Mouse (Mus musculus) left cerebral cortex, adult 9 months (tissue): Measurements from ENCODE around the gene Tfam.
A peak's percentile ranks its signal among the peaks of the same experiment; 100 is the strongest.

Experiments used
- DNase-seq, 2 experiments: peaks; one replicate each; pipeline ENCODE4 v3.0.0; 2022; ENCODE audit warnings: low spot score in 2 of 2

Gene Tfam

DNA sequence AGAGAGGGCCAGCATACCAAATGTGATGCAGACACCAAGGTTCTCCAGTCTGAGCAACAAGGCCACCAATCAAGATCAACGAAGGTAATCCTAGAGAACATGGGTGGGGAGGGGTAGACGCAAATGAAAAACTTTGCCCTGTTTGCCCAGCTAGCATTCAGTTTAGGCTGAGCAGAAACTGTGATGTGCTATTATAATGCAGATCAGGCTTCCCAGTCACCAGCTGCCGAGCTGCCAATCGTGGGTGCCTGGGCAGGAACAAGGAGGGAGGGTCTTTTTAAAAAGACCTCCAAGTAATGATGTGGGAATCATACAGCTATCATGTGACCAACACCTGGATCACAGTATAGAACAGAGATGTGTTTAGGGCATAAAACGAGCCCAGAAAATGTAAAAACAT lies 15.0 kb downstream of the Tfam start:
- DNase-seq = no peak

DNA sequence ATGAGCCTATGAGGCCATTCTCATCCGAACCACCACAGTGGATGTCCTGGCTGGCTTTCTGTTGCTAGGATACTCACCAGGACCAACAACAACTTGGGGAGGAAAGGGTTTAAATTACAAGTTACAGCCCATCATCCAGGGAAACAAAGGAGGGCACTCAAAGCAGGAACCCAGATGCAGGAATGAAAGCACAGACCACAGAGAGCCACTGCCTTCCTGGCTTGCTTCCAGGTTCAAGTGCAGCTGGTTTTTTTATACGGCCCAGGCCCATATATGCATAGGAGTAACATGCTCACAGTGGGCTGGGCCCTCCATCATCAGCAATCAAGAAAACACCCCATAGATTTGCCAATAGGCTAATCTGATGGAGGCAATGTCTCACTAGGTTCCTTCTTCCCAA lies 15.4 kb downstream of the Tfam start:
- no peak for DNase-seq

DNA sequence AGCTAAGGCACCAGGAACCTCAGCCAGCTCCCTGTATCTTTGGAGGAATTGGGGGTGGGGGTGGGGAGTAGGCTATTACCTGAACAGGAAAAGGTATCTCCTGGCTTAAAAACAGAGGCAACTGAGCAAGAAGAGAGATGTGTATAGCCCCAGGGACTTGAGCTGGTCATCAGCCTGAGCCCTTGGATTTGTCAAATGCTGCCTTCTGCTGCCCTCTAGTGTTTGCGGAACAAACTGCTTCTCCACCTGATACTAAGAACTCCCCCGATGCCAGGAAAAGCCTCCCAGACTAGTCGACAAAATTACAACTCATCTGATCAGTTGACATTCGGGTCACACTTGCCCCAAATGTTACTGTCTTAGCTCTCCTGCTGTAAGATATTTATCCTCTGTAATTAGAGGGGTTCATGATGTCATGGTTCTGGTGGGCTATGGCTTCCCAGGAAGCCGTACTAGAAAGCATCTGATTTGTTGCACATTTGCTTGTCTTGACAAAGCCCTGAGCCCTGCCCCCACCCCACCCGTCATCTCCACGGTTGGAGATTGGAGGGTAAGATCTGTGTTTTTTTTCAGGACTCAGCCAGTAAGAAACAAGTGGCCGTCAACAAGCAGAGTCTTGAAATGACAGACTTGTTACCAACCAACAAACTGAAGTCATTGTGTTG lies 19.7 kb downstream of the Tfam start:
- DNase-seq = peak; percentile 40 to 87

DNA sequence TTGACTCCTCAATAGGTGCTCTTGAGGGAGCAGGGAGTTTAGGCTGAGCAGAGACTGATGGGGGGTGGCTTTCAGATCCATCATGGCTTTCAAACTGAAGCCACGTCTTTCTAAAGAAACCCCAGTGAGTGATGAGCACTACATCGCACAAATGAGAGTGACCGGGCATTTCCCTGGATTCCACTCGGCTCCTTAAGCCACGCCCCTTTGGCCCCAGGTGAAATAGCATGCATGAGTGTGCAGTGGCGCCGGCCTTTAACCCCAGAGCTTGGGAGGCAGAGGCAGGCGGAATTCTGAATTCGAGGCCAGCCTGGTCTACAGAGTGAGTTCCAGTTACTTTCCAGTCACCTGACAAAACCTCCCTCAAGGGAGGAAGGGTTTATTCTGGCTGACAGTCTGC lies 22.1 kb downstream of the Tfam start:
- no peak for DNase-seq

- DNase-seq = no peak
Observed at GRCm38 (mm10) chr10:71201512-71201911, 36.6 kb downstream of the Tfam start.

DNA sequence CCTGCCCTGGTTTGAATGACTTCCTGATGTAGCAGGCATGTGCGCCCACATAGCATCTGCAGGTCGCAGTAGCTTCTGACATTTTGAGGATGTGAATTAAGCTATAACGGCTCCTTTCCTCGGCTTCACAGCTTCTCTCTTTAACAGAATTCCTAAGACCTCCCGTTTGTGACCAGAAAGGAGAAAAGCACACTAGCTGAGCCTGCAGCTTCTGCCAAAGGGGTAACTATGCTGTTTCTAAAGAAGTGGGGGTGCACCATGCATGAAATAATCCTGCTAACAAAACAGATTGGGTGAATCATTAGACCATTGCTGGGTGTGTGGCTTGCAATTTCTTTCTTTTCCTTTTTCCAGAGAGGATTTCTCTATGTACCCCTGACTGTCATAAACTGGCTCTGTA lies 37.1 kb downstream of the Tfam start:
- DNase-seq = no peak

DNA sequence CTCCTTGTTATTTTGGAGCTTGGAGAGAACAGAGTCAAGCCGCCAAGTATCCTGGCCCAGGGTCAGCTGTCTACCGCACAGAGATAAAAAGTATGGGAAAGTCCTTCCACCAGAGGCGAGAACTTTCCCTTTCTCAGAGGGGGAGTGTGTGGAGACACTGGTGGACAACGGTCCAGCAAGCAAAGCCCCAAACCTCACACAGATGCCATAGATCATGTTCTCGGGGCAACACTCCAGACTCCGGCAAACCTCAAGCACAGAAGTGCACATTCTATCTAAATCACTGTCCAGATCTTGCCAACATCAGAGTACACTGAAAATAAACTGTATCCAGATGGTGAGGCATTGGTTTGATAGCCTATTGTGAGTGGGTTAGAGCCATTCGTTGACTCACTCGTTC lies 39.4 kb downstream of the Tfam start:
- no peak for DNase-seq

- no peak for DNase-seq
Observed at GRCm38 (mm10) chr10:71197036-71197785, 40.9 kb downstream of the Tfam start.

DNA sequence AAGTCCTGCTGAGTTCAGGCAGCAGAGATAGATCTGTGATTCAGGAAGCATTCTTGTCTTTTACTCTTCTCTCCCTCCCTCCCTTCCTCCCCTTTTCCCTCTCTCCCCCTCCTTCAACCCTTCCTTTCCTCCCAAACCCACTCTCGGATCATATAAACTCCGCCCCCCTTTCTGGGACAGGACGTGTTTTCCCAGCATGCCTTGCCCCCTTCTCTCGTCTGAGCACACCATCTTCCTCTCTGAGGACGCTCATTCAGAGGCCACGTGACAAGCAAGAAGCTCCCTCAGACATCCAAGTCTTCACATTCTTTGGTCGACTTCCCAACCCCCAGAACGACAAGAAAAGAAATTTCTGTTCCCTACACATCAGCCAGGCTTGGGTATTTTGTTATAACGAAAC lies 42.6 kb downstream of the Tfam start:
- DNase-seq = no peak

GRCm38 (mm10) chr10:71194713-71195112 lies 43.4 kb downstream of the Tfam start:
- no peak for DNase-seq

DNA sequence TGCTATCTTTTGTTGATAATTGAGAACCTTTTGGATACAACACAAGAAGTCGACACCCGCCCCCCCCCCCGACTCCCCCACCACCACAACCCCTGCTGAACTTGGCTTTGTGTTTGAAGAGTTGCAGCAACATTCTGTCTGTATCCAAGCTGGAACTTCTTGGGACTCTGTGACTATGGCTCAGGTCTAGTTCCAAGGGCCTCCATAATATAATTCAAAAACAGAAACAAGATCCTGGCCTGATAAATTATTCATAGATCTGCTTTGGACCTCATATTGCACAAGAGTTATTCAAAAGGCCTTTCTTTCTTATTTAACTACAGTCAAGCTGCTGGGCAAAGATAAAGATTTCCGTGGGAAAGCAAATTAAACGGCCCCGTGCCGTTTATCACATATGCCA lies 44.8 kb downstream of the Tfam start:
- DNase-seq = no peak

DNA sequence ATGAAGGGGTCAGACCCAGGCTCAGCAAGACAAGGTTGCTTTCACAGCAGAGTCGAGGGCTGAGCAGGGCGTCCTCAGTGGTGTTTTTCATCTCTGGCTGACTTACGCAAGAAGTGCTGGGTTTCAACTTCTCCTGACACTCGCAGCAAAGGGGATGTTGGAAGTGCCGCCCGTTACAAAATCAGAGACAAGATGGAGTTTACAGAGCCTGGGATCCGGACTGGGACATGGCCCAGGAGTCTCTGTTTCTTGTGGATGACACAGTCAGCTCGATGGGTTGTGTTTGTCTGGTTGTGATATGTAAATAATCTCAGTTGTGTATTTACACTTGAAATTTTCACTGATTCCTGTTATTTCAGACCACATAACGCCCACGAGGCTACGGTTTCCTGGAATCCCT lies 45.2 kb downstream of the Tfam start:
- DNase-seq = no peak

DNA sequence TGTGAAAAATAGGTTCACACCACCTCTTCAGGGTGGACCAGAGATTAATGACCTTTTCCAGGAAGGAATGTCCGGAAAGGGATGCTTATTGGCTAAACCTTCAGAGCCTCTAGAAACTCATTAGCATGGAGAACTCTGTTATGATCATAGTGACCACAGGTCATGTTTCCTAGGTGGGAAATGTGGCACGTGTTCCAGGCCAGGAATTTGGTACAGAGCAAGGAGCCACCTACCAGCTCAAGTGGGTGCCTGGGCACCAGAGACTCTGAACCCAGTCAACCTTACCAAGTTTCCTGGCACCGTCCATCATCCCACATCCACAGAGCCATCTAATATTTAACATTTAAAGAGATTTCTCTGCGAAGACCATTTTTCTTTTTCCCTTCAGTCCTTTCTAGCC lies 49.4 kb downstream of the Tfam start:
- no peak for DNase-seq

- no peak for DNase-seq
Observed at GRCm38 (mm10) chr10:71185059-71185458, 53.0 kb downstream of the Tfam start.

- DNase-seq = no peak
Observed at GRCm38 (mm10) chr10:71183339-71184031, 54.6 kb downstream of the Tfam start.

DNA sequence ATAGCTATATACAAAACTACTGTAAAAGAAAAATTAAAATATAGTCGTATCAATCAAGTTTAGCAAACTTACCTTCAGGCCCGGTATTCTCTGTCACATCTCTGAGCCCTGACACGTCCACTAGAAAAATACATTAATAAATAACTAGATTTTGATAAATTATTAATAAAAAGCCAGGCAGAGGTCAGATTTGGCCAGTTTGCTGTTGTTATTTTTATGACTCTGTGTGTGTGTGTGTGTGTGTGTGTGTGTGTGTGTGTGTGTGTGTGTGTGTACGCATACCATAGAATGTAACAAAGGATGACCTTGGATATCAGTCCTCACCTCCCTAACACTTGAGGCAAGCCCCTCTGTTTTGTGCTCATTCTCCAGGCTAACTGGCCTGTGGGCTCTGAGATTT lies 56.1 kb downstream of the Tfam start:
- no peak for DNase-seq

DNA sequence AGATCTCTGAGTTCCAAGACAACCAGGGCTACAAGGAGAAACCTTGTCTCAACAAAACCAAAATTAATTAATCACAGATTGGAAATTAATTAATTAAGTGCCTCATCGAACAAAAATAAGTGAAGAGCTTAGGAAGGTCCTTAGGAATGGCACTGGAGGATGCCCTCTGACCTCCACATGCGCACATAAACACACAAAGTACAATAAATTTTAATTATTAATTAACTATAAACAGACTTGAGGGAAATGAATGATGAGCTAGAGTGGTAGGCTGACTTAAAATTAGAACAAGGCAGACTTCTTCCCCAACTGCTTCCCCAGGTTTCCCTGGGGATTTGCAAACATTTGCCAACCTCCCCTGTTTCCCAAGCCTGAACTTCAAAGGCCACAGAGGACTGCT lies 57.0 kb downstream of the Tfam start:
- DNase-seq = no peak

DNA sequence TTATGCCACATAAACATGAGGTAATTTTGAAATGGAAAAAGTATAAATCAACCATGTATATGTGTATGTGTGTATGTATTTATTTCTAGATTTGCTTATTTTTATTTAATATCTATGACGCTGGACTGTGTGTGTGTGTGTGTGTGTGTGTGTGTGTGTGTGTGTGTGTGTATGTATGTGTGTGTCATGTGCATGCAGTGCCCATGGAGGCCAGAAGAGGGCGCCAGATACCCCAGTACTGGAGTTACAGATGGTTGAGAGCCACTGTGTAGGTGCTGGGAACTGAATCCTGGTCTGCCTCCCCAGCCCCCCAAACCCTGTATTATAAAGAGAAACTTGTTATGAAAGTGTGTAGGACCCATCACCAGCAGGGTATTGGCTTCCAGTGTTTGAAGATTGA lies 58.0 kb downstream of the Tfam start:
- DNase-seq = no peak

GRCm38 (mm10) chr10:71177201-71177600 lies 60.9 kb downstream of the Tfam start:
- DNase-seq = no peak

- DNase-seq = no peak
Observed at GRCm38 (mm10) chr10:71176341-71176740, 61.7 kb downstream of the Tfam start.
